Mouse (Mus musculus) kidney, embryonic 16.5 days (tissue): ENCODE measurements around the gene Cd5. TPM values are rescaled to one million over a fixed set of nuclear protein-coding genes. Genes with fewer than 3 reads are reported as not detected.
A peak's percentile ranks its signal among the peaks of the same experiment; 100 is the strongest.

Experiments
- ATAC-seq: fragments of 200-750 bp; cut with Nextera tagmentation; 2 replicates; pipeline ENCODE4 v1.8.0; 2017; ENCODE audit warnings: moderate TSS enrichment; ENCODE audit not compliant: low FRiP score, low TSS enrichment
- H3K27ac ChIP-seq: fragments of 300-500 bp; sonication (generic); 2 replicates; pipeline ENCODE4 v1.5.1; 2014; ENCODE audit warnings: low read length
- H3K27me3 ChIP-seq: fragments of 300-500 bp; sonication (generic); 2 replicates; pipeline ENCODE4 v1.6.1; 2014; ENCODE audit warnings: low read length, control low read depth, mixed read lengths; ENCODE audit not compliant: insufficient read depth
- H3K36me3 ChIP-seq: fragments of 300-500 bp; sonication (generic); 2 replicates; pipeline ENCODE4 v1.6.1; 2014; ENCODE audit warnings: low read length, control low read depth, mixed read lengths; ENCODE audit not compliant: insufficient read depth
- H3K4me1 ChIP-seq: fragments of 300-500 bp; sonication (generic); 2 replicates; pipeline ENCODE4 v1.6.1; 2014; ENCODE audit warnings: low read length, control low read depth, mixed read lengths; ENCODE audit not compliant: insufficient read depth
- H3K4me2 ChIP-seq: fragments of 300-500 bp; sonication (generic); replicated peaks from 2 replicates; pipeline ENCODE4 v1.6.1; 2014; ENCODE audit warnings: low read depth, low read length
- H3K4me3 ChIP-seq: fragments of 300-500 bp; sonication (generic); 2 replicates; pipeline ENCODE4 v1.5.1; 2014; ENCODE audit warnings: mild to moderate bottlenecking, low read length
- H3K9ac ChIP-seq: fragments of 300-500 bp; sonication (generic); replicated peaks from 2 replicates; pipeline ENCODE4 v1.6.1; 2014; ENCODE audit warnings: low read length
- H3K9me3 ChIP-seq: fragments of 300-500 bp; sonication (generic); 2 replicates; pipeline ENCODE4 v1.6.1; 2016; ENCODE audit warnings: low read length, control low read depth
- WGBS: fragments of 180-500 bp; shearing (Covaris S2); extraction: QIAGEN DNeasy Blood & Tissue Kit; methylation state at CpG from one replicate; pipeline ENCODE4 v1.1.7; 2014; 5-methylcytosine and 5-hydroxymethylcytosine counted together
- polyA plus RNA-seq: library from polyadenylated mRNA; unstranded; fragments of >200 nt; fragmentation: Nextera tagmentation; extraction: Ambion mirVana; gene quantifications from 2 replicates; pipeline ENCODE4 v1.2.1, GENCODE M21; 2015

Gene Cd5
- polyA plus RNA-seq, 1 experiment from 2014 or later, result 0.19 TPM

GRCm38 (mm10) chr19:10698131-10698991 is 40.4 kb downstream of the Cd5 start:
- H3K4me2 ChIP-seq, result no peak overlapping the region
- peak; percentile 52; the same call in 1 of the 2 replicates for ATAC-seq
- H3K4me1 ChIP-seq, result peaks cover 62% of the 10 kb centered on the region
- no peaks in the 10 kb centered on the region for H3K9me3 ChIP-seq
- 0 out of 2 replicates have a peak overlapping the region, but pooled peaks have one; percentile 9 for H3K9ac ChIP-seq
- H3K36me3 ChIP-seq, result no peaks in the 10 kb centered on the region
- 79% methylated on average over 9 of the region's 9 CpGs for WGBS
- H3K27ac ChIP-seq, result peak overlapping the region; percentile 71
- no peaks in the 10 kb centered on the region for H3K27me3 ChIP-seq
- no peak overlapping the region for H3K4me3 ChIP-seq

- no peaks in the 10 kb centered on the region for H3K36me3 ChIP-seq
- WGBS, result 34% methylated on average over 7 of the region's 7 CpGs
- peaks cover 54% of the 10 kb centered on the region for H3K4me1 ChIP-seq
- H3K9me3 ChIP-seq, result no peaks in the 10 kb centered on the region
- no peaks in the 10 kb centered on the region for H3K27me3 ChIP-seq
- H3K27ac ChIP-seq, result peak overlapping the region; percentile 57
- H3K4me2 ChIP-seq, result no peak overlapping the region
- H3K4me3 ChIP-seq, result no peak overlapping the region
- no peak for ATAC-seq
- H3K9ac ChIP-seq, result 0 out of 2 replicates have a peak overlapping the region, but pooled peaks have one; percentile 23
These were observed 43.0 kb downstream of the Cd5 start for GRCm38 (mm10) chr19:10695801-10696200.

- ATAC-seq, result no peak
- Histone ChIP-seq H3K4me1 (peaks cover 56% of the 10 kb centered on the region), H3K4me2 (no peak overlapping the region), H3K36me3 (no peaks in the 10 kb centered on the region), H3K9ac (no peak overlapping the region), H3K27ac (peak overlapping the region; percentile 8; the same call in 1 of the 2 replicates), H3K4me3 (no peak overlapping the region), H3K9me3 (no peaks in the 10 kb centered on the region), H3K27me3 (no peaks in the 10 kb centered on the region)
- 80% methylated on average over 10 of the region's 10 CpGs for WGBS
These were observed 44.7 kb downstream of the Cd5 start for GRCm38 (mm10) chr19:10693926-10694682.

GRCm38 (mm10) chr19:10692361-10692760 is 46.4 kb downstream of the Cd5 start:
- Histone ChIP-seq H3K9ac (no peak overlapping the region), H3K27ac (no peak overlapping the region), H3K4me3 (no peak overlapping the region), H3K4me2 (no peak overlapping the region), H3K27me3 (no peaks in the 10 kb centered on the region), H3K9me3 (no peaks in the 10 kb centered on the region), H3K36me3 (no peaks in the 10 kb centered on the region), H3K4me1 (peaks cover 46% of the 10 kb centered on the region)
- ATAC-seq, result no peak
- WGBS, result 86% methylated on average over 4 of the region's 4 CpGs

GRCm38 (mm10) chr19:10691660-10692059 is 47.1 kb downstream of the Cd5 start:
- Histone ChIP-seq H3K9ac (no peak overlapping the region), H3K4me1 (peaks cover 40% of the 10 kb centered on the region), H3K9me3 (no peaks in the 10 kb centered on the region), H3K4me2 (no peak overlapping the region), H3K4me3 (no peak overlapping the region), H3K36me3 (no peaks in the 10 kb centered on the region), H3K27me3 (no peaks in the 10 kb centered on the region), H3K27ac (no peak overlapping the region)
- 77% methylated on average over 3 of the region's 3 CpGs for WGBS
- no peak for ATAC-seq

- Histone ChIP-seq H3K27me3 (no peaks in the 10 kb centered on the region), H3K9me3 (no peaks in the 10 kb centered on the region), H3K9ac (no peak overlapping the region), H3K4me2 (no peak overlapping the region), H3K4me3 (no peak overlapping the region), H3K4me1 (peaks cover 36% of the 10 kb centered on the region), H3K36me3 (no peaks in the 10 kb centered on the region), H3K27ac (peak overlapping the region; percentile 95; the same call in 1 of the 2 replicates)
- WGBS, result 90% methylated on average over 4 of the region's 4 CpGs
- no peak for ATAC-seq
These were observed 47.7 kb downstream of the Cd5 start for GRCm38 (mm10) chr19:10691121-10691520.

- Histone ChIP-seq H3K27me3 (no peaks in the 10 kb centered on the region), H3K4me3 (no peak overlapping the region), H3K27ac (peak overlapping the region; percentile 95), H3K36me3 (no peaks in the 10 kb centered on the region), H3K9me3 (no peaks in the 10 kb centered on the region), H3K4me2 (peak overlapping the region; percentile 72; the same call in 1 of the 2 replicates), H3K9ac (no peak overlapping the region), H3K4me1 (peaks cover 29% of the 10 kb centered on the region)
- no peak for ATAC-seq
- 70% methylated on average over 3 of the region's 3 CpGs for WGBS
These were observed 48.5 kb downstream of the Cd5 start for GRCm38 (mm10) chr19:10690336-10690735.

- Histone ChIP-seq H3K4me2 (peak overlapping the region; percentile 72), H3K4me1 (peaks cover 25% of the 10 kb centered on the region), H3K4me3 (peak overlapping the region; percentile 80), H3K36me3 (no peaks in the 10 kb centered on the region), H3K27me3 (no peaks in the 10 kb centered on the region), H3K27ac (peak overlapping the region; percentile 95), H3K9me3 (no peaks in the 10 kb centered on the region), H3K9ac (peak overlapping the region; percentile 85)
- WGBS, result 45% methylated on average over 5 of the region's 5 CpGs
- no peak for ATAC-seq
These were observed 49.2 kb downstream of the Cd5 start for GRCm38 (mm10) chr19:10689470-10690166.

GRCm38 (mm10) chr19:10688537-10689352 is 50.1 kb downstream of the Cd5 start, which contains the start of gene Vps37c:
Vps37c (plus strand) TSS chr19:10688735.
- no peaks in the 10 kb centered on the region for H3K27me3 ChIP-seq
- H3K4me1 ChIP-seq, result peaks cover 25% of the 10 kb centered on the region
- under 1% methylated on average over 68 of the region's 74 CpGs for WGBS
- H3K27ac ChIP-seq, result peak within 1 kb of the TSS; percentile 95
- H3K9me3 ChIP-seq, result no peaks in the 10 kb centered on the region
- ATAC-seq, result peak; percentile 93
- no peaks in the 10 kb centered on the region for H3K36me3 ChIP-seq
- H3K4me2 ChIP-seq, result peak within 1 kb of the TSS; percentile 72
- peak within 1 kb of the TSS; percentile 85 for H3K9ac ChIP-seq
- peak within 1 kb of the TSS; percentile 80 for H3K4me3 ChIP-seq
